Mouse (Mus musculus) gastrocnemius, postnatal 4 days (tissue): ENCODE measurements at regions not wholly inside any gene's neighbourhood (a gene's known extent, or its start where the extent isn't known, plus 50 kb on each side); places are given as distances from the start of the nearest gene placed in this dataset.

ENCODE experiments used
- DNase-seq, 2 experiments: peaks; one replicate each; pipeline ENCODE4 v3.0.0; 2021 to 2022; ENCODE audit warnings: low spot score in 2 of 2, mixed read lengths in 2 of 2

- no peak for DNase-seq
Observed at GRCm38 (mm10) chr15:94067721-94068120, 397.5 kb downstream of the Adamts20 start.

- no peak for DNase-seq
Observed at GRCm38 (mm10) chr15:94049638-94050273, 415.5 kb downstream of the Adamts20 start.

GRCm38 (mm10) chr15:94046186-94046585 lies 419.0 kb downstream of the Adamts20 start:
- no peak for DNase-seq

- no peak for DNase-seq
Observed at GRCm38 (mm10) chr15:94045131-94045756, 420.0 kb downstream of the Adamts20 start.

- no peak for DNase-seq
Observed at GRCm38 (mm10) chr15:94032957-94033356, 432.3 kb downstream of the Adamts20 start.

GRCm38 (mm10) chr15:94025996-94026696 lies 430.5 kb upstream of the Prickle1 start:
- DNase-seq = peak in 1 of 2 experiments; percentile 35

GRCm38 (mm10) chr15:94025239-94025971 lies 429.7 kb upstream of the Prickle1 start:
- DNase-seq = peak in 1 of 2 experiments; percentile 52

- no peak for DNase-seq
Observed at GRCm38 (mm10) chr15:94024806-94025205, 429.1 kb upstream of the Prickle1 start.

GRCm38 (mm10) chr15:94024126-94024730 lies 428.5 kb upstream of the Prickle1 start:
- DNase-seq = peak in 1 of 2 experiments; percentile 12

GRCm38 (mm10) chr15:94023501-94023900 lies 427.8 kb upstream of the Prickle1 start:
- no peak for DNase-seq

- no peak for DNase-seq
Observed at GRCm38 (mm10) chr15:94017814-94018213, 422.1 kb upstream of the Prickle1 start.

- no peak for DNase-seq
Observed at GRCm38 (mm10) chr15:94011499-94011898, 415.8 kb upstream of the Prickle1 start.

- DNase-seq = no peak
Observed at GRCm38 (mm10) chr15:94006082-94006481, 410.4 kb upstream of the Prickle1 start.

- no peak for DNase-seq
Observed at GRCm38 (mm10) chr15:94004911-94005310, 409.2 kb upstream of the Prickle1 start.

- no peak for DNase-seq
Observed at GRCm38 (mm10) chr15:94003145-94003544, 407.5 kb upstream of the Prickle1 start.

GRCm38 (mm10) chr15:93994542-93994941 lies 398.9 kb upstream of the Prickle1 start:
- no peak for DNase-seq

GRCm38 (mm10) chr15:93990139-93990538 lies 394.4 kb upstream of the Prickle1 start:
- DNase-seq = no peak

GRCm38 (mm10) chr15:93988367-93988766 lies 392.7 kb upstream of the Prickle1 start:
- DNase-seq = no peak

- no peak for DNase-seq
Observed at GRCm38 (mm10) chr15:93986631-93987429, 391.1 kb upstream of the Prickle1 start.

- DNase-seq = no peak
Observed at GRCm38 (mm10) chr15:93982091-93982490, 386.4 kb upstream of the Prickle1 start.
